Mouse (Mus musculus) midbrain, postnatal 0 days (tissue): ENCODE data around the gene Tango2. TPM values are rescaled to one million over a fixed set of nuclear protein-coding genes. Genes with fewer than 3 reads are reported as not detected.

Experiments
- ATAC-seq: fragments of 200-750 bp; cut with Nextera tagmentation; 2 replicates; pipeline ENCODE4 v1.8.0; 2017; ENCODE audit warnings: moderate number of reproducible peaks, mild to moderate bottlenecking, moderate TSS enrichment, moderate library complexity; ENCODE audit not compliant: low FRiP score
- DNase-seq: peaks from one replicate; pipeline ENCODE4 v3.0.0-alpha.2; 2015; ENCODE audit warnings: low spot score
- H3K27ac ChIP-seq: fragments of 300-500 bp; sonication (generic); 2 replicates; pipeline ENCODE4 v1.5.1; 2014; ENCODE audit warnings: low read depth, mild to moderate bottlenecking, low read length, mixed read lengths
- H3K27me3 ChIP-seq: fragments of 300-500 bp; sonication (generic); 2 replicates; pipeline ENCODE4 v1.6.1; 2014; ENCODE audit warnings: low read length, control low read depth, mixed read lengths; ENCODE audit not compliant: insufficient read depth
- H3K36me3 ChIP-seq: fragments of 300-500 bp; sonication (generic); 2 replicates; pipeline ENCODE4 v1.6.1; 2014; ENCODE audit warnings: low read length, control low read depth, mixed read lengths; ENCODE audit not compliant: insufficient read depth
- H3K4me1 ChIP-seq: fragments of 300-500 bp; sonication (generic); 2 replicates; pipeline ENCODE4 v1.6.1; 2014; ENCODE audit warnings: mild to moderate bottlenecking, control low read depth, antibody characterized with exemption, low read length, mixed read lengths; ENCODE audit not compliant: insufficient read depth
- H3K4me2 ChIP-seq: fragments of 300-500 bp; sonication (generic); 2 replicates; pipeline ENCODE4 v1.6.1; 2014; ENCODE audit warnings: low read depth, mild to moderate bottlenecking, low read length, mixed read lengths; ENCODE audit not compliant: poor library complexity, severe bottlenecking
- H3K4me3 ChIP-seq: fragments of 300-500 bp; sonication (generic); 2 replicates; pipeline ENCODE4 v1.5.1; 2014; ENCODE audit warnings: low read depth, mild to moderate bottlenecking, low read length, moderate library complexity
- H3K9ac ChIP-seq: fragments of 300-500 bp; sonication (generic); replicated peaks from 2 replicates; pipeline ENCODE4 v1.6.1; 2014; ENCODE audit warnings: mild to moderate bottlenecking, low read length, moderate library complexity, mixed read lengths; ENCODE audit not compliant: poor library complexity, severe bottlenecking
- H3K9me3 ChIP-seq: fragments of 300-500 bp; sonication (generic); 2 replicates; pipeline ENCODE4 v1.6.1; 2016; ENCODE audit warnings: low read length, control low read depth
- CTCF ChIP-seq: IDR thresholded peaks from 2 replicates; pipeline ENCODE4 v1.5.1; 2016; ENCODE audit warnings: antibody characterized with exemption, mild to moderate bottlenecking
- WGBS: fragments of 180-500 bp; shearing (Covaris S2); extraction: QIAGEN DNeasy Blood & Tissue Kit; methylation state at CpG from one replicate; pipeline ENCODE4 v1.1.7; 2014; 5-methylcytosine and 5-hydroxymethylcytosine counted together
- polyA plus RNA-seq: library from polyadenylated mRNA; unstranded; fragments of >200 nt; fragmentation: Nextera tagmentation; extraction: Ambion mirVana; gene quantifications from 2 replicates; pipeline ENCODE4 v1.2.1, GENCODE M21; 2015
- total RNA-seq: library from RNA; depleted of rRNA; stranded (reverse); fragments of >200 nt; gene quantifications from 2 replicates; pipeline ENCODE4 v1.2.3, GENCODE M21; 2014; rRNA removed

Gene Tango2
- total RNA-seq = 40.3 and 44.1 TPM in 2 replicates
- 88.0 and 94.8 TPM in 2 replicates for polyA plus RNA-seq

- Histone ChIP-seq H3K27ac (peak within 1 kb of the TSS; percentile 39), H3K27me3 (no peaks in the 10 kb centered on the region), H3K4me1 (peaks cover 17% of the 10 kb centered on the region; the same call in 1 of the 2 replicates), H3K4me2 (peak within 1 kb of the TSS; percentile 71), H3K4me3 (peak within 1 kb of the TSS; percentile 70), H3K9me3 (no peaks in the 10 kb centered on the region), H3K9ac (peak within 1 kb of the TSS; percentile 79), H3K36me3 (peaks cover 3% of the 10 kb centered on the region; the same call in 1 of the 2 replicates)
- DNase-seq (peak; percentile 96), ATAC-seq (peak; percentile 87)
- peak; percentile 58 for TF ChIP-seq CTCF
- under 1% methylated on average over 44 of the region's 44 CpGs for WGBS
Measured at GRCm38 (mm10) chr16:18347931-18348600, at the start of gene Tango2, which contains the start of gene Arvcf. Gene Tango2, minus strand, starts transcription at chr16:18348103. Gene Arvcf, plus strand, starts transcription at chr16:18348182.

- ATAC-seq (no peak), DNase-seq (no peak)
- Histone ChIP-seq H3K27me3 (no peaks in the 10 kb centered on the region), H3K4me2 (no peak overlapping the region), H3K27ac (no peak overlapping the region), H3K36me3 (peaks cover 47% of the 10 kb centered on the region), H3K4me1 (peaks cover 16% of the 10 kb centered on the region), H3K4me3 (no peak overlapping the region), H3K9ac (no peak overlapping the region), H3K9me3 (no peaks in the 10 kb centered on the region)
- WGBS = 96% methylated on average over 27 of the region's 27 CpGs
- TF ChIP-seq CTCF = no peak
Measured at GRCm38 (mm10) chr16:18396791-18397621, 49.1 kb upstream of the Tango2 start.

GRCm38 (mm10) chr16:18396201-18396600 lies 48.3 kb upstream of the Tango2 start:
- no peak for TF ChIP-seq CTCF

GRCm38 (mm10) chr16:18395620-18396036 lies 47.7 kb upstream of the Tango2 start:
- Histone ChIP-seq H3K27ac (peak overlapping the region; percentile 47; the same call in 1 of the 2 replicates), H3K36me3 (peaks cover 39% of the 10 kb centered on the region), H3K27me3 (no peaks in the 10 kb centered on the region), H3K4me2 (no peak overlapping the region), H3K4me3 (no peak overlapping the region), H3K9me3 (no peaks in the 10 kb centered on the region), H3K9ac (no peak overlapping the region), H3K4me1 (peaks cover 16% of the 10 kb centered on the region)
- 16% methylated on average over 6 of the region's 7 CpGs for WGBS
- no peak for TF ChIP-seq CTCF
- ATAC-seq = no peak
- DNase-seq = peak; percentile 60

More at GRCm38 (mm10) chr16:18396201-18396600, 48.3 kb upstream of the Tango2 start:
- no peak for ATAC-seq
- H3K4me2 ChIP-seq = no peak overlapping the region
- no peak overlapping the region for H3K4me3 ChIP-seq
- 51% methylated on average over 2 of the region's 2 CpGs for WGBS
- H3K9me3 ChIP-seq = no peaks in the 10 kb centered on the region
- H3K27me3 ChIP-seq = no peaks in the 10 kb centered on the region
- 0 out of 2 replicates have a peak overlapping the region, but pooled peaks have one; percentile 10 for H3K9ac ChIP-seq
- peaks cover 39% of the 10 kb centered on the region for H3K36me3 ChIP-seq
- H3K27ac ChIP-seq = peak overlapping the region; percentile 47; the same call in 1 of the 2 replicates
- H3K4me1 ChIP-seq = peaks cover 16% of the 10 kb centered on the region
- DNase-seq = peak; percentile 84

GRCm38 (mm10) chr16:18394777-18395619 lies 47.1 kb upstream of the Tango2 start:
- Histone ChIP-seq H3K27me3 (no peaks in the 10 kb centered on the region), H3K27ac (no peak overlapping the region), H3K4me1 (peaks cover 11% of the 10 kb centered on the region), H3K4me2 (peak overlapping the region; percentile 15; the same call in 1 of the 2 replicates), H3K36me3 (peaks cover 34% of the 10 kb centered on the region), H3K9ac (no peak overlapping the region), H3K9me3 (no peaks in the 10 kb centered on the region), H3K4me3 (no peak overlapping the region)
- no peak for DNase-seq
- 13% methylated on average over 11 of the region's 11 CpGs for WGBS
- no peak for TF ChIP-seq CTCF
- ATAC-seq = no peak
